In the genomic region with DNA sequence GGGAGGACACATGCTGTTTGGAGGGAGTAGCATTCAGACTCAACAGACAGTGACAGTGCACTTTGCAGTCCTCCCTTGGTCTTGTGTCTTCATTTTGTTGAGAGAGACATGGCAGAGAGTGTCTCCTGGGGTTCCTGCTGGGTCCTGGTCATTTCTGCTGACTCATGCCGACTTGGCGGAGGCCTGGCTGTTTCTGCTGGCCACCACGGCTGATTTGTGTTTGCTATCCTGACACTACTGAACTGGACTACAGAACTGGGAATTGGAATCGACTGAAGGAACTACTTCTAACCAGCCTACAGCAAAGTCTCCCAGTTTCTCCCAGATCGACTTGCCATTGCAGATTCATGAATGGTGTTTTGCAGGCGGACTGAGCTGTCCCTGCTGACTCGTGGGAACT, we compare ENCODE assay signal across 21 mouse cellular contexts. TPM values are rescaled to one million over a fixed set of nuclear protein-coding genes. Genes with fewer than 3 reads are reported as not detected.
"Had no signal": no experiment of that assay in that cellular context is flagged by ENCODE, and none has a peak within 500 bp of the region (broad histone marks: within the 10 kb centered on the region; RNA-seq: fewer than 3 reads in every experiment).

No protein-coding gene starts in this region.

- DNase-seq: liver, postnatal 0 days; lung, adult 2 months; midbrain, embryonic 14.5 days; retina, postnatal 1 day; right cerebral cortex, adult 18-20 months; right cerebral cortex, postnatal 25 days; right cerebral cortex, postnatal 4 days; spleen, adult 18-20 months; thymus, adult 18-20 months; thymus, postnatal 14 days; thymus, postnatal 36 days had no signal

- H3K9me3 ChIP-seq: liver, embryonic 15.5 days; lung, embryonic 15.5 days; midbrain, embryonic 12.5 days; neural tube, embryonic 13.5 days; neural tube, embryonic 15.5 days had no signal

- H3K9ac ChIP-seq: liver, embryonic 15.5 days; liver, postnatal 0 days; lung, embryonic 15.5 days; midbrain, embryonic 12.5 days; neural tube, embryonic 13.5 days; neural tube, embryonic 15.5 days had no signal

- H3K27ac ChIP-seq: liver, embryonic 15.5 days; lung, embryonic 15.5 days; midbrain, embryonic 12.5 days; neural tube, embryonic 13.5 days; neural tube, embryonic 15.5 days had no signal

- H3K4me3 ChIP-seq: liver, embryonic 15.5 days; lung, embryonic 15.5 days; midbrain, embryonic 12.5 days; myocyte; neural tube, embryonic 13.5 days; neural tube, embryonic 15.5 days had no signal

- H3K36me3 ChIP-seq: liver, embryonic 15.5 days; lung, embryonic 15.5 days; midbrain, embryonic 12.5 days; neural tube, embryonic 13.5 days; neural tube, embryonic 15.5 days had no signal

- H3K4me2 ChIP-seq: liver, embryonic 15.5 days; lung, embryonic 15.5 days; midbrain, embryonic 12.5 days; neural tube, embryonic 13.5 days; neural tube, embryonic 15.5 days had no signal

- H3K27me3 ChIP-seq: lung, embryonic 15.5 days; midbrain, embryonic 12.5 days; neural tube, embryonic 13.5 days; neural tube, embryonic 15.5 days had no signal

RNA-seq across cellular contexts. Expression of a gene that starts 6.0 kb away (rescaled TPM):
- total RNA-seq: megakaryocyte, adult 5-6 weeks; megakaryocyte-erythroid progenitor cell, adult 5-6 weeks had no signal
- polyA plus RNA-seq: lung, embryonic 15.5 days; midbrain, embryonic 14.5 days; myocyte; neural tube, embryonic 11.5 days; stomach, embryonic 14.5 days had no signal
